Mouse (Mus musculus) E14TG2a.4 (cell line): ENCODE results near the gene Cxcr6.

ENCODE experiments used
- CTCF ChIP-seq: conservative IDR thresholded peaks from 2 replicates; pipeline ENCODE4 v1.5.1; 2014; ENCODE audit warnings: low read length
- POU5F1 ChIP-seq: IDR thresholded peaks from 2 replicates; pipeline ENCODE4 v1.6.1; 2014; ENCODE audit warnings: low read length, borderline replicate concordance

DNA sequence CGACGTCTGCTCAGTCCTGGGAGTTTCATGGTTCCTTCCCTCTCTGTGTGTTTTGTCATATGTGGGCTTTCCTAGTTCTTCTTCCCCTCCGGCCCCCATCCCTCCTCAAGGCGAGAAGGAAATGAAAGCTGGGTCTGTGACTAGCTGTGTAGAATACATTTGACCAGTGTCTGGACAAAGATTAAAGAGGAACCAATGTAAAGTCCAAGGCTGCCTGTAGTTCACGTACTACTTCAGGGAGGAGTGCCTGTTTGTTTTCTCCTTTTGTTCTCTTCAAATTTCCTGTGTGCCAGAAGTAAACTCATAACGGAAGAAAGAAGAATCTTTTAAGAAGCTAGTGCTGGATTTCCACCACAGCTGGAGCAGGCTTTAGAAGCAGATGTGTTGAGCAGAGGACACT, 36.7 kb upstream of the Cxcr6 start:
- no peak for TF ChIP-seq CTCF
- no peak for TF ChIP-seq POU5F1
